Mouse (Mus musculus): ENCODE data around the gene Tas1r3. TPM values are rescaled to one million over a fixed set of nuclear protein-coding genes. Genes with fewer than 3 reads are reported as not detected.
A peak's percentile ranks its signal among the peaks of the same experiment; 100 is the strongest.

The Tas1r3 gene
- polyA plus RNA-seq, 1 experiment from 2014 or later = 0.35 TPM

DNA sequence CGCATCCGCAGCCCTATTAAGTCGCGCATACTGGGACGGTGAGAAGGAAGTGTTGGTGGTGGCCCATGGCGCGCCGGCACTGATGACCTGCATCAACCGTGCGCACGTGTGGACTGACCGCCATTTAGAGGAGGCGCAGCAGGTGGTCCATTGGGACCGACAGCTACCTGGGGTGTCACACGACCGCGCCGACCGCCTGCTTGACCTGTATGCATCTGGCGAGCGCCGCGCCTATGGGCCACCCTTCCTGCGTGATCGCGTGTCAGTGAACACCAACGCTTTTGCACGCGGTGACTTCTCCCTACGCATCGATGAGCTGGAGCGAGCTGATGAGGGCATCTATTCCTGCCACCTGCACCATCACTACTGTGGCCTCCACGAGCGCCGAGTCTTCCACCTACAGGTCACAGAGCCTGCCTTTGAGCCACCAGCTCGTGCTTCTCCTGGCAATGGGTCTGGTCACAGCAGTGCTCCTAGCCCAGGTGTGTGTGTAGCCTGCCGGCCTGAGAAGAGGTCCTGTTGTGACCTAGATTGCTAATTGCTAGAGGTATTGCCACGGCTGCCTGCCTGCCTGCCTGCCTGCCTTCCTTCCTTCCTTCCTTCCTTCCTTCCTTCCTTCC is 21.4 kb downstream of the Tas1r3 start:
- Histone ChIP-seq H3K4me2 (replicated peaks; ENCODE audit: low read depth, low read length) (peak overlapping the region; percentile 64), H3K27me3 (ENCODE audit: control insufficient read depth, insufficient read depth, low read length) (no peaks in the 10 kb centered on the region), H3K9me3 (ENCODE audit: control insufficient read depth, low read depth, low read length) (no peaks in the 10 kb centered on the region), H3K4me3 (ENCODE audit: low read depth, low read length) (peak overlapping the region; percentile 41), H3K27ac (ENCODE audit: low read length) (no peak overlapping the region), H3K4me1 (ENCODE audit: control insufficient read depth, insufficient read depth, low read length) (peaks cover 33% of the 10 kb centered on the region), H3K36me3 (ENCODE audit: control insufficient read depth, insufficient read depth, low read length) (peaks cover 10% of the 10 kb centered on the region; the same call in 1 of the 2 replicates), H3K9ac (replicated peaks; ENCODE audit: low read depth, low read length) (no peak overlapping the region)
- 46% methylated on average over 38 of the region's 38 CpGs for WGBS
- no peak for ATAC-seq (ENCODE audit: insufficient number of reproducible peaks, insufficient read depth, low FRiP score, low read depth)

DNA sequence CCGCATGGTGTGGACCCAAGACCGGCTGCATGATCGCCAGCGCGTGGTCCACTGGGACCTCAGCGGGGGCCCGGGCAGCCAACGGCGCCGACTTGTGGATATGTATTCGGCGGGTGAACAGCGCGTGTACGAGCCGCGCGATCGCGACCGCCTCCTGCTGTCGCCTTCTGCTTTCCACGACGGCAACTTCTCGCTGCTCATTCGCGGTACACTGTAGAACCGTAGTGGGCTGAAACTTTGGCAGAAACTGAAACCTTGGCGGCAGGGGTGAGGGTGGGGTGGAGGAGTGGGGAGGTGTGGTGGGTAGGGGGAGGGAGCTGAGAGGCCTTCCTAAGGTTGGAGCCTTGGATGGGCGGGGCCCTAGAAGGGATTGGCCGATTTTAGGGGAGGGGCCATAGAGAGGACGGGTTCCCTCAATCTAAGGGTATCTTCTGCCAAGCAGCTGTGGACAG is 22.1 kb downstream of the Tas1r3 start:
- H3K9ac ChIP-seq (replicated peaks; ENCODE audit: low read depth, low read length) = peak overlapping the region; percentile 47; the same call in 1 of the 2 replicates
- no peaks in the 10 kb centered on the region for H3K27me3 ChIP-seq (ENCODE audit: control insufficient read depth, insufficient read depth, low read length)
- WGBS = under 1% methylated on average over 32 of the region's 32 CpGs
- H3K9me3 ChIP-seq (ENCODE audit: control insufficient read depth, low read depth, low read length) = no peaks in the 10 kb centered on the region
- peak; percentile 56 for ATAC-seq (ENCODE audit: insufficient number of reproducible peaks, insufficient read depth, low FRiP score, low read depth)
- peaks cover 29% of the 10 kb centered on the region for H3K4me1 ChIP-seq (ENCODE audit: control insufficient read depth, insufficient read depth, low read length)
- peak overlapping the region; percentile 41 for H3K4me3 ChIP-seq (ENCODE audit: low read depth, low read length)
- peak overlapping the region; percentile 85; the same call in 1 of the 2 replicates for H3K27ac ChIP-seq (ENCODE audit: low read length)
- peaks cover 10% of the 10 kb centered on the region; the same call in 1 of the 2 replicates for H3K36me3 ChIP-seq (ENCODE audit: control insufficient read depth, insufficient read depth, low read length)
- H3K4me2 ChIP-seq (replicated peaks; ENCODE audit: low read depth, low read length) = peak overlapping the region; percentile 64

GRCm38 (mm10) chr4:155840076-155841002 is 22.8 kb downstream of the Tas1r3 start:
- 7% methylated on average over 8 of the region's 8 CpGs for WGBS
- peak overlapping the region; percentile 85 for H3K27ac ChIP-seq (ENCODE audit: low read length)
- peak; percentile 33; the same call in 1 of the 2 replicates for ATAC-seq (ENCODE audit: insufficient number of reproducible peaks, insufficient read depth, low FRiP score, low read depth)

GRCm38 (mm10) chr4:155839483-155839910 is 23.7 kb downstream of the Tas1r3 start, which contains the start of gene Mxra8:
Gene Mxra8 (plus strand): TSS chr4:155839680.
- Histone ChIP-seq H3K4me3 (ENCODE audit: low read depth, low read length) (peak within 1 kb of the TSS; percentile 41), H3K27me3 (ENCODE audit: control insufficient read depth, insufficient read depth, low read length) (no peaks in the 10 kb centered on the region), H3K4me2 (replicated peaks; ENCODE audit: low read depth, low read length) (peak within 1 kb of the TSS; percentile 64), H3K27ac (ENCODE audit: low read length) (peak within 1 kb of the TSS; percentile 85), H3K9me3 (ENCODE audit: control insufficient read depth, low read depth, low read length) (no peaks in the 10 kb centered on the region), H3K9ac (replicated peaks; ENCODE audit: low read depth, low read length) (peak within 1 kb of the TSS; percentile 47), H3K4me1 (ENCODE audit: control insufficient read depth, insufficient read depth, low read length) (peaks cover 29% of the 10 kb centered on the region), H3K36me3 (ENCODE audit: control insufficient read depth, insufficient read depth, low read length) (peaks cover 10% of the 10 kb centered on the region; the same call in 1 of the 2 replicates)
- WGBS = 3% methylated on average over 16 of the region's 16 CpGs
- peak; percentile 86 for ATAC-seq (ENCODE audit: insufficient number of reproducible peaks, insufficient read depth, low FRiP score, low read depth)

More at GRCm38 (mm10) chr4:155840076-155841002, 22.8 kb downstream of the Tas1r3 start:
- peak overlapping the region; percentile 41 for H3K4me3 ChIP-seq (ENCODE audit: low read depth, low read length)
- peaks cover 10% of the 10 kb centered on the region; the same call in 1 of the 2 replicates for H3K36me3 ChIP-seq (ENCODE audit: control insufficient read depth, insufficient read depth, low read length)
- H3K9me3 ChIP-seq (ENCODE audit: control insufficient read depth, low read depth, low read length) = no peaks in the 10 kb centered on the region
- peaks cover 29% of the 10 kb centered on the region for H3K4me1 ChIP-seq (ENCODE audit: control insufficient read depth, insufficient read depth, low read length)
- peak overlapping the region; percentile 64 for H3K4me2 ChIP-seq (replicated peaks; ENCODE audit: low read depth, low read length)
- H3K27me3 ChIP-seq (ENCODE audit: control insufficient read depth, insufficient read depth, low read length) = no peaks in the 10 kb centered on the region
- peak overlapping the region; percentile 47 for H3K9ac ChIP-seq (replicated peaks; ENCODE audit: low read depth, low read length)

- H3K4me2 ChIP-seq (replicated peaks; ENCODE audit: low read depth, low read length) = no peak overlapping the region; the same call in 1 of the 2 replicates
- H3K36me3 ChIP-seq (ENCODE audit: control insufficient read depth, insufficient read depth, low read length) = peaks cover 10% of the 10 kb centered on the region; the same call in 1 of the 2 replicates
- H3K9ac ChIP-seq (replicated peaks; ENCODE audit: low read depth, low read length) = no peak overlapping the region
- 0 out of 2 replicates have a peak, but pooled peaks have one; percentile 3 for ATAC-seq (ENCODE audit: insufficient number of reproducible peaks, insufficient read depth, low FRiP score, low read depth)
- H3K4me1 ChIP-seq (ENCODE audit: control insufficient read depth, insufficient read depth, low read length) = peaks cover 37% of the 10 kb centered on the region
- H3K27ac ChIP-seq (ENCODE audit: low read length) = peak overlapping the region; percentile 85
- no peaks in the 10 kb centered on the region for H3K9me3 ChIP-seq (ENCODE audit: control insufficient read depth, low read depth, low read length)
- no peak overlapping the region for H3K4me3 ChIP-seq (ENCODE audit: low read depth, low read length)
- WGBS = 45% methylated on average over 8 of the region's 8 CpGs
- no peaks in the 10 kb centered on the region for H3K27me3 ChIP-seq (ENCODE audit: control insufficient read depth, insufficient read depth, low read length)
Observed at GRCm38 (mm10) chr4:155838187-155839153, 24.7 kb downstream of the Tas1r3 start.

DNA sequence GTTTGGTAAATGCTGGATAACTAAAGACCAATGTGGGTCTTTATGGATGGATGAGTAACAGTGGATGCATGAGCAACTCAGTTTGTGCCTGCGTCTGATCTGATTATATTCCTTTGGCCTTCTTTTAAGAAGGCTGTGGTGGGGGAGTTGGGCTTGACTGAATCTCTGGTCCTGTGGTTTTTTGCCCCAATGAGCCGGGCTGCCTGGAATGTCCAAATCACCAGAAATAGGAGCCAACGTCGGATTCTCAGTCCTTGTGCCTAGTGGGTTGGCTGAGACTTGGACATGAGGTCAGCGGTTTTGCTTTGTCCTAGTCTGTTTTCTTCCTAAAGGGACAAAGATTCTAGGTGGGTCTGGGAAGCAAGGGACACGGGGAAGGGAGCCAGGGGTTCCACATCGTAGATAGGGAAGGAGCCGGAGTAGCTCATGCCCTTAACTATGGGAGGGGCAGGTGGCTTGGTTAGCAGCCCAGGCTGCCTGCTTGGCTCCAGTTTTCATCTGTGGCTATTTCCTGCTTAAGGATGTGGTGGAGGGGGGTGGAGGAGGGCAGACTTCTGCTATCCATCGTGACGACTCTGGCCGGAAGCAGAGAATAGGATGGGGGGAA is 25.7 kb downstream of the Tas1r3 start:
- whole genome bisulfite sequencing = 68% methylated on average over 11 of the region's 11 CpGs
- no peak overlapping the region for H3K4me3 ChIP-seq (ENCODE audit: low read depth, low read length)
- H3K9me3 ChIP-seq (ENCODE audit: control insufficient read depth, low read depth, low read length) = no peaks in the 10 kb centered on the region
- peak overlapping the region; percentile 85 for H3K27ac ChIP-seq (ENCODE audit: low read length)
- H3K9ac ChIP-seq (replicated peaks; ENCODE audit: low read depth, low read length) = no peak overlapping the region
- no peak for ATAC-seq (ENCODE audit: insufficient number of reproducible peaks, insufficient read depth, low FRiP score, low read depth)
- H3K36me3 ChIP-seq (ENCODE audit: control insufficient read depth, insufficient read depth, low read length) = peaks cover 7% of the 10 kb centered on the region
- peaks cover 46% of the 10 kb centered on the region for H3K4me1 ChIP-seq (ENCODE audit: control insufficient read depth, insufficient read depth, low read length)
- H3K4me2 ChIP-seq (replicated peaks; ENCODE audit: low read depth, low read length) = no peak overlapping the region; the same call in 1 of the 2 replicates
- no peaks in the 10 kb centered on the region for H3K27me3 ChIP-seq (ENCODE audit: control insufficient read depth, insufficient read depth, low read length)

DNA sequence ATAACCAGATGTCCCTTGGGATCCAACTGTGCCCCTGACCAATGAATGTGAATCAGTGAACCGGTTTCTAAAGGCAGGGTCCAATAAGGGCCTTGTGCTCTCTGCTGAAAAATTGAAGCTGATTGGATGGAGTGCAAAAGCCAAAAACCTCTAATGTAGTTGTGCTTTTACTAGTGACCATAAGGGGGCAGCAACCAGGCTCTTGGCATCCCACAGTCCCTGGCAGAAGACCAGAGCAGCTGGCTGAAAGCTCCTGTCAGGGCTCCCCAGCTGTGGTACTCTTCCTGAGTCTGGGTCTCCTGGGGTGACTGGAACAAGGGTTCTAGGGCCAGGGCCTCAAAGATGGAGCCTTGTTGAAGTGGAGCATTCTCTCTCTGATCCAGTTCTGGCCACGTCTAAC is 29.3 kb downstream of the Tas1r3 start:
- no peak overlapping the region for H3K4me3 ChIP-seq (ENCODE audit: low read depth, low read length)
- no peak overlapping the region for H3K4me2 ChIP-seq (replicated peaks; ENCODE audit: low read depth, low read length)
- no peak for ATAC-seq (ENCODE audit: insufficient number of reproducible peaks, insufficient read depth, low FRiP score, low read depth)
- WGBS = 23% methylated on average over 2 of the region's 2 CpGs
- H3K9me3 ChIP-seq (ENCODE audit: control insufficient read depth, low read depth, low read length) = no peaks in the 10 kb centered on the region
- H3K27me3 ChIP-seq (ENCODE audit: control insufficient read depth, insufficient read depth, low read length) = no peaks in the 10 kb centered on the region
- peaks cover 5% of the 10 kb centered on the region for H3K36me3 ChIP-seq (ENCODE audit: control insufficient read depth, insufficient read depth, low read length)
- peaks cover 31% of the 10 kb centered on the region for H3K4me1 ChIP-seq (ENCODE audit: control insufficient read depth, insufficient read depth, low read length)
- peak overlapping the region; percentile 12 for H3K27ac ChIP-seq (ENCODE audit: low read length)
- no peak overlapping the region for H3K9ac ChIP-seq (replicated peaks; ENCODE audit: low read depth, low read length)

Measured in stomach, embryonic 14.5 days (tissue).